Mouse (Mus musculus) limb, embryonic 13.5 days (tissue): ENCODE results near the gene Zpld1. TPM values are rescaled to one million over a fixed set of nuclear protein-coding genes. Genes with fewer than 3 reads are reported as not detected.

ENCODE experiments used
- ATAC-seq: fragments of 200-750 bp; cut with Nextera tagmentation; 2 replicates; pipeline ENCODE4 v1.8.0; 2017; ENCODE audit warnings: low read depth, moderate number of reproducible peaks, moderate TSS enrichment; ENCODE audit not compliant: low FRiP score
- H3K27ac ChIP-seq: fragments of 300-500 bp; sonication (generic); 2 replicates; pipeline ENCODE4 v1.5.1; 2015; ENCODE audit warnings: inconsistent platforms, mild to moderate bottlenecking, moderate library complexity
- H3K27me3 ChIP-seq: fragments of 300-500 bp; sonication (generic); 2 replicates; pipeline ENCODE4 v1.6.1; 2015; ENCODE audit warnings: mild to moderate bottlenecking, inconsistent platforms
- H3K36me3 ChIP-seq: fragments of 300-500 bp; sonication (generic); 2 replicates; pipeline ENCODE4 v1.6.1; 2015; ENCODE audit warnings: inconsistent platforms, mild to moderate bottlenecking, moderate library complexity
- H3K4me1 ChIP-seq: fragments of 300-500 bp; sonication (generic); 2 replicates; pipeline ENCODE4 v1.6.1; 2015; ENCODE audit warnings: inconsistent platforms
- H3K4me2 ChIP-seq: fragments of 300-500 bp; sonication (generic); replicated peaks from 2 replicates; pipeline ENCODE4 v1.6.1; 2015; ENCODE audit warnings: inconsistent platforms, mild to moderate bottlenecking, moderate library complexity
- H3K4me3 ChIP-seq: fragments of 300-500 bp; sonication (generic); 2 replicates; pipeline ENCODE4 v1.5.1; 2015; ENCODE audit warnings: moderate library complexity, mild to moderate bottlenecking, inconsistent platforms
- H3K9ac ChIP-seq: fragments of 300-500 bp; sonication (generic); 2 replicates; pipeline ENCODE4 v1.6.1; 2015; ENCODE audit warnings: mild to moderate bottlenecking, inconsistent platforms
- H3K9me3 ChIP-seq: fragments of 300-500 bp; sonication (generic); 2 replicates; pipeline ENCODE4 v1.6.1; 2016; ENCODE audit warnings: inconsistent platforms
- WGBS: fragments of 180-500 bp; shearing (Covaris S2); methylation state at CpG from one replicate; pipeline ENCODE4 v1.1.7; 2015; 5-methylcytosine and 5-hydroxymethylcytosine counted together
- polyA plus RNA-seq: library from polyadenylated mRNA; unstranded; fragments of >200 nt; fragmentation: Nextera tagmentation; extraction: Ambion mirVana; gene quantifications from 2 replicates; pipeline ENCODE4 v1.2.1, GENCODE M21; 2015

Gene Zpld1
- polyA plus RNA-seq, 1 experiment from 2014 or later = 0.57 TPM

GRCm38 (mm10) chr16:55203945-55204344 is 93.8 kb downstream of the Zpld1 start:
- Histone ChIP-seq H3K4me2 (no peak overlapping the region), H3K4me3 (no peak overlapping the region), H3K36me3 (no peaks in the 10 kb centered on the region), H3K9ac (no peak overlapping the region), H3K4me1 (no peaks in the 10 kb centered on the region), H3K27ac (no peak overlapping the region), H3K9me3 (no peaks in the 10 kb centered on the region), H3K27me3 (no peaks in the 10 kb centered on the region)
- ATAC-seq = no peak
- 91% methylated on average over 1 of the region's 1 CpGs for WGBS

- Histone ChIP-seq H3K4me2 (no peak overlapping the region), H3K4me1 (no peaks in the 10 kb centered on the region), H3K27ac (no peak overlapping the region), H3K9me3 (no peaks in the 10 kb centered on the region), H3K27me3 (no peaks in the 10 kb centered on the region), H3K9ac (no peak overlapping the region), H3K4me3 (no peak overlapping the region), H3K36me3 (no peaks in the 10 kb centered on the region)
- no peak for ATAC-seq
- WGBS = 76% methylated on average over 2 of the region's 2 CpGs
These were observed 107.4 kb downstream of the Zpld1 start for GRCm38 (mm10) chr16:55190397-55190796.

GRCm38 (mm10) chr16:55185370-55185769 is 112.4 kb downstream of the Zpld1 start:
- no peaks in the 10 kb centered on the region for H3K4me1 ChIP-seq
- no peak overlapping the region for H3K9ac ChIP-seq
- no peaks in the 10 kb centered on the region for H3K36me3 ChIP-seq
- no peak overlapping the region for H3K27ac ChIP-seq
- H3K27me3 ChIP-seq = no peaks in the 10 kb centered on the region
- H3K4me3 ChIP-seq = no peak overlapping the region
- 94% methylated on average over 1 of the region's 1 CpGs for WGBS
- ATAC-seq = no peak
- no peak overlapping the region for H3K4me2 ChIP-seq
- H3K9me3 ChIP-seq = no peaks in the 10 kb centered on the region
